Mouse (Mus musculus) heart, embryonic 12.5 days (tissue): ENCODE results near the gene Ctsr. TPM values are rescaled to one million over a fixed set of nuclear protein-coding genes. Genes with fewer than 3 reads are reported as not detected.
"Not testable (repeated sequence)": the region's sequence is repeated elsewhere in the genome, so short reads cannot be mapped to it uniquely, and the experiment has no call there.

Experiments
- ATAC-seq: fragments of 200-750 bp; cut with Nextera tagmentation; 2 replicates; pipeline ENCODE4 v1.8.0; 2017; ENCODE audit warnings: moderate TSS enrichment, moderate library complexity; ENCODE audit not compliant: insufficient number of reproducible peaks, low FRiP score
- H3K27ac ChIP-seq: fragments of 300-500 bp; sonication (generic); 2 replicates; pipeline ENCODE4 v1.5.1; 2016; ENCODE audit warnings: mild to moderate bottlenecking, moderate library complexity; ENCODE audit not compliant: poor library complexity, severe bottlenecking
- H3K27me3 ChIP-seq: fragments of 300-500 bp; sonication (generic); replicated peaks from 2 replicates; pipeline ENCODE4 v1.6.1; 2016; ENCODE audit warnings: mild to moderate bottlenecking, moderate library complexity
- H3K36me3 ChIP-seq: fragments of 300-500 bp; sonication (generic); 2 replicates; pipeline ENCODE4 v1.6.1; 2016; ENCODE audit warnings: mild to moderate bottlenecking, moderate library complexity
- H3K4me1 ChIP-seq: fragments of 300-500 bp; sonication (generic); replicated peaks from 2 replicates; pipeline ENCODE4 v1.6.1; 2016; ENCODE audit warnings: mild to moderate bottlenecking
- H3K4me2 ChIP-seq: fragments of 300-500 bp; sonication (generic); 2 replicates; pipeline ENCODE4 v1.6.1; 2016; ENCODE audit warnings: mild to moderate bottlenecking, moderate library complexity
- H3K4me3 ChIP-seq: fragments of 300-500 bp; sonication (generic); 2 replicates; pipeline ENCODE4 v1.5.1; 2016; ENCODE audit warnings: mild to moderate bottlenecking
- H3K9ac ChIP-seq: fragments of 300-500 bp; sonication (generic); 2 replicates; pipeline ENCODE4 v1.6.1; 2016; ENCODE audit warnings: mild to moderate bottlenecking, moderate library complexity
- H3K9me3 ChIP-seq: fragments of 300-500 bp; sonication (generic); replicated peaks from 2 replicates; pipeline ENCODE4 v1.6.1; 2016; ENCODE audit warnings: mild to moderate bottlenecking, moderate library complexity
- WGBS: fragments of 180-500 bp; shearing (Covaris S2); methylation state at CpG from one replicate; pipeline ENCODE4 v1.1.7; 2016; 5-methylcytosine and 5-hydroxymethylcytosine counted together
- polyA plus RNA-seq: library from polyadenylated mRNA; unstranded; fragments of >200 nt; fragmentation: Nextera tagmentation; extraction: Ambion mirVana; gene quantifications from 2 replicates; pipeline ENCODE4 v1.2.1, GENCODE M21; 2016

Ctsr gene
- polyA plus RNA-seq, result not detected in 2 replicates

DNA sequence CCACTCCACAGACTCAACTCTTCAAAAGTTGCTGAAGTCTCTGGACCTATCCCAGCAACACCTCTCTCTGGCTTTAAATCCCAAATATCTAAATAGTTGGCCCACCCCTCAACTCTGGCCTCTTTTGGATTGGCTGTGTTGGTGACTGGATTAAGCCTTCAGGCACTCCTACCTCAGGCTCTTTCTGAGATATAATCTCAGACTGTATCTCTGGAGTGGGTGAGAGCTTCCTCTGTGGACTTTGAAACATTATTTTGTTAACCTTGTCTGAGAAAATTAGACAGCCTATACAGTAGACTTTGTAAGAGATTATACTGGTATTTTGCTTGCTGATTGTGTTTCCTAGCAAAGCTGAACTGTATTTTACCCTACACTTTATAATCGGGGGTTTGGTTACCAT lies at the start of gene Ctsr:
Ctsr (minus strand) TSS at position 101 of the 400 bp plus-strand sequence.
- no peak within 1 kb of the TSS for H3K4me2 ChIP-seq
- 65% methylated on average over 1 of the region's 1 CpGs for WGBS
- no peak within 1 kb of the TSS for H3K4me3 ChIP-seq
- H3K36me3 ChIP-seq, result no peaks in the 10 kb centered on the region
- H3K27ac ChIP-seq, result no peak within 1 kb of the TSS
- no peak for ATAC-seq
- H3K27me3 ChIP-seq, result no peaks in the 10 kb centered on the region
- no peaks in the 10 kb centered on the region for H3K4me1 ChIP-seq
- H3K9me3 ChIP-seq, result peaks cover 16% of the 10 kb centered on the region
- no peak within 1 kb of the TSS for H3K9ac ChIP-seq

DNA sequence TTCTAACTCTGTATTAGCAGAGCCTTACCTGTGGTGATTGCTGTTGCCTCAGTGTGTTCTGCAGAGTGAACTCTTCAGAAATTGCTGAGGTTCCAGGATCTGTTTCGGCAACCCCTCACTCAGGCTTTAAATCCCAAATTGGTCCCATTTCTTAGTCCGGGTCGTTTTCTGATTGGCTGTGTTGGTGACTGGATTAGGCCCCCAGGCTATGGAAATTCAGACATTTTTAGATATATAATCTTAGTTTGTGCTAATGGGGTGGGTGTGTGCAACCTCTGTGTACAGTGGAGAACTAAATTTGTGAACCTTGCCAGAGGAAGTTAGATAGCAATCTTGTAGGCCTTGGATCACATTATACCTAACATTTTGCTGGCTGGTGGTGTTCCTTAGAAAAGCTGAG lies 39.3 kb upstream of the Ctsr start, which contains the start of gene Cts6:
Cts6 (minus strand) TSS at position 101 of the 400 bp plus-strand sequence.
- Histone ChIP-seq H3K27me3 (no peaks in the 10 kb centered on the region), H3K4me3 (no peak within 1 kb of the TSS), H3K4me2 (no peak within 1 kb of the TSS), H3K9me3 (peaks cover 10% of the 10 kb centered on the region; the same call in 1 of the 2 replicates), H3K27ac (no peak within 1 kb of the TSS), H3K4me1 (no peaks in the 10 kb centered on the region), H3K36me3 (no peaks in the 10 kb centered on the region), H3K9ac (no peak within 1 kb of the TSS)
- WGBS, result 70% methylated on average over 3 of the region's 3 CpGs
- ATAC-seq, result no peak

DNA sequence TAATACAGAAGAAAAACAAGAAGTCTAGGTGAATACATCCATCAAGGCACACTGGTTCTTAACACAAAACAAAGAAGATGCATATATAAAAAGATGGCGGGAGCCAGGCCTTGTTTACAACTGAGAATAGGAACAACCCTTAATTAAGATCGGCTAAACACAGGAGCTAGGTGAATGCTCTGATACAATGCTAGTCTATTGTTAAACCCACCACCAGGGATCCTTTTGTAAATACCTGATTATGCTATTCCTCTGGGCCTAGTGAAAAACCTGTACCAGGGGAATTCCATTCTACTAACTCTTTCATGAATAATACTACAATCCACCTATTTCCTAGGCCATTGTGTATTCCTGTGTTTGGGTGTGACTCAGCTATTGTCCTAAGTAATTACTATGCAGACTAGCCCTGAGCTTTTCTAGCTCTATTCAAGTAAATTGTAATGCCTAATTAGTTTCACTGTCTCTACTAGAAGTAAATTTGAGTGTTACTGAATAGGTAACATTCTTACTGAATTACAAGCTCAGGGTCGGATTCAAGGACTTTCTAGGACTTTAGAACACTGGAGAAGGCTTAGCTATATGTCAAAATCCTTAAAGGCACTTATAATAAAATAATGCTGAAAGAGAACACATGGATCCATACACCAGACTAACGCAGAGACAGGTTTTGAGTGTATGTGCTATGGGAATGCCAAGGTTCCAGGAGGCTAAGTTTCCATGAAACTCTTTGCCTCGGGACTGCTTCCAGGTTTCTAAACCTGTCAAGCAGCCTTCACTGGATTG lies 21.3 kb upstream of the Ctsr start:
- H3K27ac ChIP-seq, H3K4me1 ChIP-seq, H3K36me3 ChIP-seq, H3K9ac ChIP-seq, H3K4me2 ChIP-seq, ATAC-seq, H3K4me3 ChIP-seq, H3K27me3 ChIP-seq, H3K9me3 ChIP-seq: not testable (repeated sequence)
- 71% methylated on average over 5 of the region's 5 CpGs for WGBS

DNA sequence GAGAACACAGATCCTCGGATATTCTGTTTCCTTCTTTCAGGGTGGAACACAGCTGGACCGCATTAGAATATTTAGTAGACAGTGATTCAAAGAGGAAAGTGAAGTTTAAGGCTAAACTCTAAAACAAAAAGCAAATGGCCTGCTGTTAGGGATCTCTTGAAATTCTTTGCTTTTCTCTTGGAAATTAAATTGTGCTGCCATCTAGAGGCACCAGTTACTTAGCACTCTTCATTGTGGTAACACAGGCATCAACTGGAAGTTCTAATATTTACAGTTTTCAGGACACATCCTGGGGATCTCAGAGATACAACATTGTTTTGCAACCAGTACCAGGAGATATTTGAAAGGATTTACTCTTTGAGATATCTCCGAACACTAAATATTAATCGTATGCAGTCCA lies 566 bp upstream of the Ctsr start:
- no peak for ATAC-seq
- Histone ChIP-seq H3K27ac (no peak overlapping the region), H3K9ac (no peak overlapping the region), H3K4me3 (no peak overlapping the region), H3K36me3 (no peaks in the 10 kb centered on the region), H3K4me2 (no peak overlapping the region), H3K9me3 (peaks cover 16% of the 10 kb centered on the region), H3K4me1 (no peaks in the 10 kb centered on the region), H3K27me3 (no peaks in the 10 kb centered on the region)
- WGBS, result 80% methylated on average over 4 of the region's 4 CpGs

Other genes starting within 250 kb of the Ctsr start
- gene Gm49393, start 228.7 kb downstream of the Ctsr start, polyA plus RNA-seq, result not detected in 2 replicates
- 2.2 and 4.6 TPM in 2 replicates for gene Gm49391, start 227.7 kb downstream of the Ctsr start, polyA plus RNA-seq
- 74.9 and 87.4 TPM in 2 replicates for gene Ctla2a, start 227.6 kb downstream of the Ctsr start, polyA plus RNA-seq
- gene Tpbpa, start 222.3 kb downstream of the Ctsr start, polyA plus RNA-seq, result not detected in 2 replicates
- 0.26 and 0.40 TPM in 2 replicates for gene Ctsj, start 158.3 kb downstream of the Ctsr start, polyA plus RNA-seq
- gene Ctsq, start 123.6 kb downstream of the Ctsr start, polyA plus RNA-seq, result not detected in 2 replicates
- gene Cts6, start 39.2 kb upstream of the Ctsr start, polyA plus RNA-seq, result not detected in 2 replicates
- gene Cts8, start 91.1 kb upstream of the Ctsr start, polyA plus RNA-seq, result not detected in 2 replicates
- gene Gm49398, start 124.6 kb upstream of the Ctsr start, polyA plus RNA-seq, result not detected in 2 replicates
- not detected in 2 replicates for gene Cts7, start 193.9 kb upstream of the Ctsr start, polyA plus RNA-seq